Mouse (Mus musculus) forebrain, embryonic 16.5 days (tissue): ENCODE measurements around the gene Stac3. TPM values are rescaled to one million over a fixed set of nuclear protein-coding genes. Genes with fewer than 3 reads are reported as not detected.

Source experiments
- ATAC-seq: fragments of 200-750 bp; cut with Nextera tagmentation; 2 replicates; pipeline ENCODE4 v1.8.0; 2017; ENCODE audit warnings: mild to moderate bottlenecking, moderate library complexity
- H3K27ac ChIP-seq: fragments of 300-500 bp; sonication (generic); 2 replicates; pipeline ENCODE4 v1.5.1; 2014; ENCODE audit warnings: low read length, control low read depth
- H3K27me3 ChIP-seq: fragments of 300-500 bp; sonication (generic); replicated peaks from 2 replicates; pipeline ENCODE4 v1.6.1; 2014; ENCODE audit warnings: low read length; ENCODE audit not compliant: control insufficient read depth, insufficient read depth
- H3K36me3 ChIP-seq: fragments of 300-500 bp; sonication (generic); 2 replicates; pipeline ENCODE4 v1.6.1; 2014; ENCODE audit not compliant: control insufficient read depth, insufficient read depth
- H3K4me1 ChIP-seq: fragments of 300-500 bp; sonication (generic); replicated peaks from 2 replicates; pipeline ENCODE4 v1.6.1; 2014; ENCODE audit warnings: low read length; ENCODE audit not compliant: control insufficient read depth, insufficient read depth
- H3K4me2 ChIP-seq: fragments of 300-500 bp; sonication (generic); 2 replicates; pipeline ENCODE4 v1.6.1; 2014; ENCODE audit warnings: mild to moderate bottlenecking, low read length, control low read depth
- H3K4me3 ChIP-seq: fragments of 300-500 bp; sonication (generic); replicated peaks from 2 replicates; pipeline ENCODE4 v1.5.1; 2014; ENCODE audit warnings: mild to moderate bottlenecking, low read length, control low read depth
- H3K9ac ChIP-seq: fragments of 300-500 bp; sonication (generic); replicated peaks from 2 replicates; pipeline ENCODE4 v1.6.1; 2014; ENCODE audit warnings: low read depth, low read length, control low read depth
- H3K9me3 ChIP-seq: fragments of 300-500 bp; sonication (generic); 2 replicates; pipeline ENCODE4 v1.6.1; 2016; ENCODE audit warnings: low read length; ENCODE audit not compliant: control insufficient read depth
- WGBS: fragments of 180-500 bp; shearing (Covaris S2); extraction: QIAGEN DNeasy Blood & Tissue Kit; methylation state at CpG from one replicate; pipeline ENCODE4 v1.1.7; 2014; 5-methylcytosine and 5-hydroxymethylcytosine counted together
- polyA plus RNA-seq: library from polyadenylated mRNA; unstranded; fragments of >200 nt; fragmentation: Nextera tagmentation; extraction: Ambion mirVana; gene quantifications from 2 replicates; pipeline ENCODE4 v1.2.1, GENCODE M21; 2015

Stac3 gene
- polyA plus RNA-seq, 1 experiment from 2014 or later: 1.8 TPM

- Histone ChIP-seq H3K4me1 (peaks cover 3% of the 10 kb centered on the region; the same call in 1 of the 2 replicates), H3K27me3 (no peaks in the 10 kb centered on the region), H3K36me3 (peaks cover 43% of the 10 kb centered on the region), H3K4me2 (no peak overlapping the region), H3K9ac (no peak overlapping the region), H3K27ac (no peak overlapping the region), H3K9me3 (no peaks in the 10 kb centered on the region), H3K4me3 (no peak overlapping the region)
- no peak for ATAC-seq
- WGBS: 93% methylated on average over 20 of the region's 20 CpGs
Observed at GRCm38 (mm10) chr10:127544375-127544774, 42.9 kb downstream of the Stac3 start.

GRCm38 (mm10) chr10:127546505-127546904, 45.0 kb downstream of the Stac3 start:
- Histone ChIP-seq H3K27ac (no peak overlapping the region), H3K4me3 (no peak overlapping the region), H3K4me1 (peaks cover 3% of the 10 kb centered on the region; the same call in 1 of the 2 replicates), H3K4me2 (no peak overlapping the region), H3K36me3 (peaks cover 43% of the 10 kb centered on the region), H3K9me3 (no peaks in the 10 kb centered on the region), H3K27me3 (no peaks in the 10 kb centered on the region), H3K9ac (no peak overlapping the region)
- no peak for ATAC-seq
- WGBS: 92% methylated on average over 7 of the region's 7 CpGs

GRCm38 (mm10) chr10:127548236-127548635, 46.8 kb downstream of the Stac3 start:
- Histone ChIP-seq H3K36me3 (peaks cover 56% of the 10 kb centered on the region), H3K4me2 (no peak overlapping the region), H3K9me3 (no peaks in the 10 kb centered on the region), H3K4me1 (no peaks in the 10 kb centered on the region), H3K27me3 (no peaks in the 10 kb centered on the region), H3K4me3 (no peak overlapping the region), H3K27ac (no peak overlapping the region), H3K9ac (no peak overlapping the region)
- no peak for ATAC-seq
- WGBS: 89% methylated on average over 15 of the region's 15 CpGs

GRCm38 (mm10) chr10:127549892-127550291, 48.4 kb downstream of the Stac3 start:
- no peaks in the 10 kb centered on the region for H3K27me3 ChIP-seq
- no peak overlapping the region for H3K9ac ChIP-seq
- H3K27ac ChIP-seq: no peak overlapping the region
- ATAC-seq: no peak
- WGBS: 91% methylated on average over 17 of the region's 17 CpGs
- H3K36me3 ChIP-seq: peaks cover 55% of the 10 kb centered on the region
- H3K4me3 ChIP-seq: no peak overlapping the region
- H3K4me1 ChIP-seq: no peaks in the 10 kb centered on the region
- no peaks in the 10 kb centered on the region for H3K9me3 ChIP-seq
- H3K4me2 ChIP-seq: no peak overlapping the region

GRCm38 (mm10) chr10:127555703-127556102, 54.2 kb downstream of the Stac3 start:
- WGBS: 67% methylated on average over 18 of the region's 18 CpGs
- ATAC-seq: no peak
- no peak overlapping the region for H3K4me2 ChIP-seq

GRCm38 (mm10) chr10:127557397-127557796, 55.9 kb downstream of the Stac3 start:
- Histone ChIP-seq H3K36me3 (peaks cover 74% of the 10 kb centered on the region), H3K4me1 (no peaks in the 10 kb centered on the region), H3K9me3 (no peaks in the 10 kb centered on the region), H3K27me3 (no peaks in the 10 kb centered on the region), H3K4me3 (no peak overlapping the region), H3K9ac (no peak overlapping the region), H3K27ac (no peak overlapping the region), H3K4me2 (no peak overlapping the region)
- 86% methylated on average over 13 of the region's 13 CpGs for WGBS
- no peak for ATAC-seq

More at GRCm38 (mm10) chr10:127555703-127556102, 54.2 kb downstream of the Stac3 start:
- peaks cover 68% of the 10 kb centered on the region for H3K36me3 ChIP-seq
- no peak overlapping the region for H3K27ac ChIP-seq
- no peak overlapping the region for H3K9ac ChIP-seq
- no peaks in the 10 kb centered on the region for H3K27me3 ChIP-seq
- H3K4me3 ChIP-seq: no peak overlapping the region
- no peaks in the 10 kb centered on the region for H3K9me3 ChIP-seq
- no peaks in the 10 kb centered on the region for H3K4me1 ChIP-seq

Other genes with a start within 250 kb of the Stac3 start
- gene Kif5a, start 238.3 kb upstream of the Stac3 start, polyA plus RNA-seq: 98.9 and 106 TPM in 2 replicates
- gene Dctn2, start 235.3 kb upstream of the Stac3 start, polyA plus RNA-seq: 319 and 342 TPM in 2 replicates
- gene Mbd6, start 212.7 kb upstream of the Stac3 start, polyA plus RNA-seq: 10.2 and 15.3 TPM in 2 replicates
- 127 and 135 TPM in 2 replicates for gene Mars, start 189.9 kb upstream of the Stac3 start, polyA plus RNA-seq
- gene Arhgap9, start 179.7 kb upstream of the Stac3 start, polyA plus RNA-seq: 0.49 and 1.2 TPM in 2 replicates
- gene Gli1, start 159.7 kb upstream of the Stac3 start, polyA plus RNA-seq: 1.3 and 1.4 TPM in 2 replicates
- gene Inhbe, start 147.3 kb upstream of the Stac3 start, polyA plus RNA-seq: not detected in 2 replicates
- gene Inhbc, start 131.3 kb upstream of the Stac3 start, polyA plus RNA-seq: not detected in 2 replicates
- gene R3hdm2, start 121.4 kb upstream of the Stac3 start, polyA plus RNA-seq: 37.5 and 39.7 TPM in 2 replicates
- 17.6 and 21.3 TPM in 2 replicates for gene Ndufa4l2, start 13.3 kb downstream of the Stac3 start, polyA plus RNA-seq
- gene Shmt2, start 20.8 kb downstream of the Stac3 start, polyA plus RNA-seq: 78.9 and 80.4 TPM in 2 replicates
- 32.5 and 36.0 TPM in 2 replicates for gene Nxph4, start 32.9 kb downstream of the Stac3 start, polyA plus RNA-seq
- gene Lrp1, start 119.5 kb downstream of the Stac3 start, polyA plus RNA-seq: 114 and 117 TPM in 2 replicates
- 4.3 and 5.1 TPM in 2 replicates for gene Stat6, start 141.3 kb downstream of the Stac3 start, polyA plus RNA-seq
- 5.7 and 7.0 TPM in 2 replicates for gene Nemp1, start 165.2 kb downstream of the Stac3 start, polyA plus RNA-seq
- gene Nab2, start 166.9 kb downstream of the Stac3 start, polyA plus RNA-seq: 3.9 and 4.5 TPM in 2 replicates
- gene Myo1a, start 203.5 kb downstream of the Stac3 start, polyA plus RNA-seq: 1.1 and 1.3 TPM in 2 replicates
- gene Tac2, start 222.8 kb downstream of the Stac3 start, polyA plus RNA-seq: 6.2 and 7.6 TPM in 2 replicates
- gene Zbtb39, start 237.9 kb downstream of the Stac3 start, polyA plus RNA-seq: 3.4 and 3.5 TPM in 2 replicates